Mouse (Mus musculus) gastrocnemius, adult 8-10 months (tissue): ENCODE data around the gene Fabp1. TPM values are rescaled to one million over a fixed set of nuclear protein-coding genes. Genes with fewer than 3 reads are reported as not detected.

Source experiments
- DNase-seq, 2 experiments: peaks; one replicate each; pipeline ENCODE4 v3.0.0; 2022; ENCODE audit warnings: low spot score in 2 of 2
- total RNA-seq, 4 experiments: library from RNA; stranded (reverse); gene quantifications; 2 replicates each; pipeline ENCODE4 v1.2.4; 2022

The Fabp1 gene
- 1 to 10 TPM in 1 of 4 experiments, not detected in 3; 1.4 TPM for total RNA-seq

DNA sequence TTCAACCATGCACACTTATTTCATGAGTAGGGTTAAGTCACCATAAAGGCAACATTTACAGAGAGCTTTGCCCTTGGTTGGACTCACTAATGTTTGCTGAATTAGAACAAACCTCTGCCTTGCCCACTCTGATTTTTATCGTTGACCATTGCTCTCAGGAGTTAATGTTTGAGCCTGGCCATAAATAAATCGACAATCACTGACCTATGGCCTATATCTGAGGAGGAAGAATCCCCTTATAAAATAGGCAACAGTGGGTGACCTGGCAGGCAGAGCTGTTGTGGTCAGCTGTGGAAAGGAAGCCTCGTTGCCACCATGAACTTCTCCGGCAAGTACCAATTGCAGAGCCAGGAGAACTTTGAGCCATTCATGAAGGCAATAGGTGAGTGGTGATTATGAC lies at the start of gene Fabp1:
Gene Fabp1, plus strand, starts transcription at position 216 of the 400 bp plus-strand sequence.
- no peak for DNase-seq

DNA sequence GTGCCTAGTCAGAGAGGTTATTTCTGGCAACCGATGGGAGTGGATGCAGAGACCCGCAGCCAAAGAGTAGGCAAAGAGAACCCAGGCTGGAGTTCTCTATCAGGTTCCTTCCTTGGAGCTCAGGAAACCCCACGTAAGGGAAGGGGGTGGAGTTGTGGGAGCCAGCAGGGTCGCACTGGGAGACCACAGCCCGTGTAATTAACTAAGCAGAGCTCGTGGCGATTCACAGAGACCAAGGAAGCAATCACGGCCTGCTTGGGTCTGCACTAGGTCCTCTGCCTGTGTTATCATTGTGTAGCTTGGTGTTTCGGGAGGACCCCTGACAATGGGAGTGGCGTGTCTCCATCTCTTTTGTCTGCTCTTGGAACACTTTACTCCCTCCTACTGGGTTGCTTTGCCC lies 48.5 kb upstream of the Fabp1 start:
- DNase-seq, result no peak

DNA sequence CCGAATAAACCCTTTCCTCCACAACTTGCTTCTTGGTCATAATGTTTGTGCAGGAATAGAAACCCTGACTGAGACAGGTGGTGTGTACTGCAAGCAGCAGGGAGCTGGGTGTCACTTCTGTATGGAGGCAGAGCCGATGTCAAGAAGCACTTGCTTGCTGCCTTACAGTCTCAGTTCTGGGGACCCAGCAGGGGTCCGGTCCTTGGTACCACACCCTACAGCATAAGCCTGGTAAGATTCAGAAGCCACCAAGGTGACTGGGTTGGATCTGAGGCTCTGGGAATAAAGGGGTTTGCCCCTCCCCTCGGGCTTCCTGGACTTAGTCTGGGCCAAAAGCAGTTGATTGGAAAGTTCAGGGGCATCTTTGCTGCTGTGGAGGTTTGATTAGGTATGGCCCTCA lies 46.1 kb upstream of the Fabp1 start:
- no peak for DNase-seq

DNA sequence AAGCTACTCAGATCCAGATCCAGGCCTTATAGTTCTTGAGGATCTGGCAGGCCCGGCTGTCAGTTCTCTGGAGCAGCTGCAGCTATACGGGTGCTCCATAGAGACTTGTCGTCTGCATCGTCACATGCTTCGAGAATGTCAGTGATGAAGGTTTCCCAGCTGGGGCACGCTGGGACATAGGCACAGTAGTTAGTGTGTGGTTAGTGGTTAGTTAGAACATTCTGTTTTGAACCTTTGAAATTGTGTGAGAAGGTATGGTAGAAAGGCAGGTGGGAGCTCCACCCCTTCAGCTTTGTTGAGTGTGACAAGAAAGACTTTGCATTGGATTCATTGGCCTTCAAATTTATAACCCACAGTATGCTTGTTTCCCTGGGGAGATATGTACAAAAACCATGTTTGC lies 44.8 kb upstream of the Fabp1 start:
- DNase-seq, result no peak

DNA sequence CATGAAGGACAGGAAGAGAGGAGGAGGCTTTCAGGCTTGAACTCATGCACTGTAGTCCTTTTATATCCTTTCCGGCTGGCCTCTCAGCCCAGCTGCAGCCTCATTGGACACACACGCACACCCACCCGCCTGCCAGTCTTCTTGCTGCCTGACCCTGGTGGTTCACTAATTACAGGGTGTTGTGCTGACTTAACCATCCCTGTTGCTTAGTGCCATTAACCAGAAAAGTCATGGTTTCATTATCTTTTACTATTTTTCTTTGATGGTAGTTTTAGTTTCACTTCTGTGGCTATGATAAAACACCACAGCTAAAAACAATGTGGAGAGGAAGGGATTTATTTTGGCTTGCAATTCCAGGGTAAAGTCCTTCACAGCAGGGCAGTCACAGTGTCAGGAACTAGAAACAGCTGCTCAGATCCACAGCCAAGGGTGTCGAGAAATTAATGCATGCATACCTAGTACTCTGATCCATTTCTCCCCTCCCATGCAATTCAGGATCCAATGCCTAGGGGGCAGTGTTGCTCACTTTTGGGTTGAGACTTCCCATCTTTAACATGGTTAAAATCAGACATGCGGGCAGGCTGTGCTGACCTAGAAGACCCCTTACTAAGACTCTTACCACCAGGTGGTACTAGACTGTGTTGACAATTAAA lies 42.8 kb upstream of the Fabp1 start:
- no peak for DNase-seq

DNA sequence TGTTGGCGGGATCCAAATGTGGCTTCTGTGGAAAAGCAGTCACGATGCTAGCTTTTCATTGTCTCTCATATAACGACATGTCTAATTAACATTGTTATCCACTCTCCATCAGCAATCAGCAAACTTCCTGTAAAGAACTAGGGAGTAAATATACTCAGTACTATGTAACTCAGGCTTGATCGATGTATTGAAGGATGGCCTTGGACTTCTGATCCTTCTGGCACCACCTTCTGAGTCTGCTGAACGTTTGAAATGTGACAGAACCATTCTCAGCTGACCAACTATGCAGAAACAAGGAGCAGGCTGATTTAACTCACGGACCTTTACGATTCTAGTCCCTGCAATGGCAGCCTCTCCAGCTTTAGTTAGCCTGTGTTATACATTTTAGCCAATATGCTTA lies 38.3 kb upstream of the Fabp1 start:
- no peak for DNase-seq

DNA sequence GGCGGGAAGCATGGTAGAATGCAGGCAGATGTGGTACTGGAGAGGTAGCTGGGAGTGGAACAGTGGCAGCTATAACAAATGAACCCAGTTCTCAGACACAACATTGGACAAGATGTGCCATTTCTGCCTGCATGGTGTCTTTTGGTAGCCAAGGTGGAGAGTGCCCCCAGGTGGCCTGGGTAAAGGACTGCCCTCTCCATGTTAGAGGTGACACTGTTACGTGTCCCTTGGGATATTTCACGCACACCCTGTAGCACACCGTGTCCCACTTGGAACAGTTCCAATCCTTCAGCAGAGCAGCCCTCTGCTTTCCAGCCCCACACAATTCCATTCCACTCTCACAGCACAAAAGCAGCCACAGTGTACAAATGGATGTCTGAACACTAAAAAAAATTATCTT lies 37.4 kb upstream of the Fabp1 start:
- DNase-seq, result no peak

DNA sequence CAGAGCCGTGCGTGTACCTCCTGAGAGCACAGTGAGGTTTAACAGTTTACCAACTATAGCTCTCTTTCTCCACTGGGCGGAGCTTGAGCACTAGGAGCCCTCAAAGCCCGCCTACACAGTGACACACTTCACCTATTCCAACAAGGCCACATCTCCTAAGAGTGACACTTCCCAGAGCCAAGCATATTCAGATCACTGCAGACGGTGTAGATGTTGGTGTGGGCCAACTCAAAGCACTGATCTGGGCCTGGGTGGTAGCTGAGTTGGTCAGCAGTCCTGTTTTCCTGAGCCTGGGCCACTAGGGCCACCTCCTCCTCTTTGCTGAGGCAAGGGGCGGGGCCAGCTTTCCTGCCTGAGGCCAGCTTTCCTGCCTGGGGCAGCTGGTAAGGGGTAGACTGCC lies 35.2 kb upstream of the Fabp1 start:
- no peak for DNase-seq

DNA sequence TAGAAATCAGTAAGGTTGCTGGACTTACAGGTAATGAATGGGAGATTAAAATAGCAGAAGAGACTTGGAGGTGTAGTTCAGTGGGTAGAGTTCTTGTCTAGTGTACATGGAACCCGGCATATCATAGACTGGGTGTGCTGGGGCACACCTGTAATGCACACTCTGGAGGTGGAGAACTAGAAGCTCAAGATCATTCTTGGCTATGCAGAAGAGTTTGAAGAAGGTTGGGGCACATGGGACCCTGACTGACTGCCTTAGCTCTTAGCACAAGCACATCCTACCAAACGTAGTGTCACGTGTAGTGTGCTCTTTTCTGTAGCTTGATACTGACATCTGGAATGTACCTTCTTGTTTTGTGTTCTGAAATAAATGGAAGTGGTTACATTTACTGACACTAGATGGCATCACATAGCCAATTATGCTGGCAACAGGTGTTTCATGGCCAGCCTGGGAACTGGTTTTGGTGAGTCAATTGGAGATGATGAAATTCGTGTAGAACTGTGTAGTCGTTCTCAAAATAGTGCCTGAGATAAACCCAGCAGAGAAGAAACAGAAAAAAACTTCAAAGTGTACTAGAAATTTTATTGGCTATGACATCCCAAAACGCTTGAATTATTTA lies 33.0 kb upstream of the Fabp1 start:
- DNase-seq, result no peak

DNA sequence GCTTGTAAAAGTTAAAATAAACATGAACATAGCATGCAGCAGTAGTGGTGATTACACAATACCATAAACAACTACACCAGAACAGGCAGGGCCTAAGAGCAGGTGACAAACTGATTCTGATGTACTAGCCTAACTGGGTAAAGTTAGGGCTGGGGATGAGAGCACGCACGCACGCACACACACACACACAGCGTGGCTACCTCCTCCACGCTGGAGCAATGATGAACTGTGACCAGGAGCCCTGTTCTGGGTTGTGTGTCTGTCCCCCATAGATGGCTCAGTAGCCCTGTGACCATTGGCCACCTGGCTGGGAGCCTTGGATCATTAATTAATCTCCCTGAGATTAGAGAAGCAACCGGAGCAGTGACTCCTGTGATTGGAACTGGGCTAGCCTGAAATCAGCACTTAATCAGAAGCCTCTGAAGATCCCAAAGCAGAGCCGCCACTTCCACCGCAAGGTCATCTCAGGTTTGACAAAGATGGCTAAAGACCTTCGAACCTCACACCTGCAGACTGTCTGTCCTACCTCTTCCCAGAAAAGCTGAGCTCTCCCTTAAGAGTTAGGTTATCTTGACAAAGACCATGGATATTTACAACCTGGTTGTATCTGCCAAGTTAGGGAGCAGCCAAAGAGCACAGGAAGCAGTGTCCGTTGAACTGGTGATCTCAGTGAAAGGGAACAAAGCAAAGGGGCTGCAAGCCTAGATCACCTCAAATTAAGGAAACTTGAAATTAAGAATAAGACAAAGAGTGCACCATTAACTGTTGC lies 26.6 kb upstream of the Fabp1 start:
- no peak for DNase-seq

DNA sequence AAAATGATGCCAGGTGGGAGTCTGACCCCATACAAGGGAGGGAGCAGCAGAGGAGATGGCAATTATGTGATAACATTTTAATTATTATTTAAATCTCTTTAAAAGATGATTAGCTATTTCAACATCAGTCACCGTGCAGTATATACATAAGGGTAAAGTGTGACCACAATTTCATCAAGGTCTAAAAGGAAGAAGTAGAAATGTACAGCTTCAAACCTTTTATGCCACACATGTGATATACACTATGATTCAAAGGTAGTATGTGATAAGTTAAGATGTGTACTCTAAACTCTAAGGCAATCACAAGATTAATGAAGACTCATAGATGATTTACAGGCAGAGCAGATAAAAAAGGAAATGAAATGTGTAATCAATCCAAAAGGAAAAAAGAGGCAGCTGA lies 19.0 kb upstream of the Fabp1 start:
- no peak for DNase-seq

DNA sequence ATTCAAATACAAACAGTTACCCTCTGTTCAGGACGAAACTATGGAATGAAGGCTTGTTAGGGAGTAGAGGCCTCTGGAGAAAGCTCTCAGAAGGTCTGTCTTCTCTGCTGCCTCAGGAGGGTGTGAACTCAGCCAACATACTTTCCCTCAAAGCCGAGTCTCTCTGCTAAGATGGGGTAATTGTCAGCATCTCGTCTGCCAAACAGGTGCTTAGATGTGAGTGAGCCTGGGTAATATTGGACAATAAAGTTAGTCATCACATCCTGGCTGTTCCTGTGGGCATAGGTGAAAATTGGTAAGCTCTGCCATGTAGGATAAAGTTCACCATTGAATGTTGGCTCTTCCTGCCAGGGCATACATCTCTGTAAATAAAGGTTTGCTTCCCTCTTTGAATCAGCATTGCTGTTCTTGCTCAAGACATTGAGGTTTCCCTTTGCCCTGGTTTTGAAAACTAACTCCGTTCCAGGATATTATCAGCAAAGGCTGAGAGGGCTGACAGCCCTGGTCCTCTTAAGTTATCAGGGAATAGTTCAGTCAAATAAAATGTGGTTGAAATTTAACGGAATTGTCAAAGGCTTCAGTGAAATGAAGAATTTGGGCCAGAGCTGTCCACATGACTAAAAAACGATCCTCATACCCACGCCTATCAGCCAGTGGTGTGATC lies 14.6 kb upstream of the Fabp1 start:
- DNase-seq, result no peak

DNA sequence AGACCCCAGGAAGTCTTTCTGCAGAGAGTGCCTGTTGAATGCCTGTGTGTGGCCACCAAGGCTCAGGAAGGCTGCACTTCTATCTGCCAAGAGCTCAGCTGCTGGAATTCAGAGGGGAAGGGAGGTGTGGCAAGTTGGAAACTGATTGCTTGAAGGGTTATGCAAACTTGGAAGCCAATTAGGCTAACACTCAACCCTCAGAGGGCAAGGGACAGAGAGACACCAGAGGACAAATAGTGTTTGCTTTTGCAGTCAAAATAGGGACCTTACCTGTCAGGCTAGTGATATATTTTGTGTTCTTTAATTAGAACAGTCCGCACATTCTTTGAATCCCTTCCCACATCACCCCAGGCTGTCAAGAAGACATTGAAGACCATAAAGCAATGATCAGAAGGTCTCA lies 10.0 kb upstream of the Fabp1 start:
- DNase-seq, result no peak

DNA sequence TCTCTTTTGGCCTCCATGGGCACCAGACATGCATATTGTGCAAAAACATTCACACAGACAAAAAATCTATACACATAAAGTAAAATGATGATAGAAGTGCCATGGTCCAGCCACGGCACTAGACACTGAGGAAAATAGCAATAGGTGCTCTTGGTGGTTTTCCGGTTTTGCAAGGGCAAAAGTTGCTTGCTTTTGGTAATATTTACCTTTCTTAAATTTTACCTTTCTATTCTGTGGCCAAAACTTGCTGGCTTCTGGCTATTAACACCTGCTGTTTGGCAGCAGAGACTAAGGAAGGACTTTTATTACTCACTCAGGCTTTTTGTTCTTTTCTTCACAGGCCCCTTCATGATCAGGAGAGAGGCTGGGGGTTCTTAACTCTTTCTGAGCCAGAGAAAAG lies 9.1 kb upstream of the Fabp1 start:
- no peak for DNase-seq

DNA sequence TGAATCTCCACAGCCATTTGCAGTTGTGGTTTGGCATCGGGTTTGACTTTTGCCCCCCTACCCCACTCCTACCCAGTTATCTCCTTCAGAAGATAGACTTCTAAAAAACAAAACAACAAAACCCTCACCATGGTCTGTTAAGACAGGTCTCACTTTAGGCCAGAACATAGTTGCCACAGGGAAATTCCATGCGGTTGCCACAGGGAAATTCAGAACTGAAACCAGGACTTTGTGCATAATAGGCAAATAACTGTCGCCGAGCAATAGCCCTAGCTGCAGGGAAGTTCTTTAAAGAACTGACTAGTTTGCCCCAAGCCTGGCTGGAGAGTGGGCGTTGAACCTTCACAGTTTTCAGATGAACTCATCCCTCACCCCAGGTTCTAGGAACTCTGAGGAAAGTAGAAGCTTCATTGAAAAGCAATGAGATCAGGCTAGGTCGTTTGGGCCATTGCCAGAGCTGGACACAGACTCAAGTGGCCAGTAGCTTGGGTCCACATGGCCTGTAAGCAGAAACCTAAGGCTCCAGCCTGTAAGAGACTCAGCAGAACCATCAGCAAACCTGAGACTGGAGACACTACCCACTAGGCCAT lies 6.4 kb upstream of the Fabp1 start:
- no peak for DNase-seq

DNA sequence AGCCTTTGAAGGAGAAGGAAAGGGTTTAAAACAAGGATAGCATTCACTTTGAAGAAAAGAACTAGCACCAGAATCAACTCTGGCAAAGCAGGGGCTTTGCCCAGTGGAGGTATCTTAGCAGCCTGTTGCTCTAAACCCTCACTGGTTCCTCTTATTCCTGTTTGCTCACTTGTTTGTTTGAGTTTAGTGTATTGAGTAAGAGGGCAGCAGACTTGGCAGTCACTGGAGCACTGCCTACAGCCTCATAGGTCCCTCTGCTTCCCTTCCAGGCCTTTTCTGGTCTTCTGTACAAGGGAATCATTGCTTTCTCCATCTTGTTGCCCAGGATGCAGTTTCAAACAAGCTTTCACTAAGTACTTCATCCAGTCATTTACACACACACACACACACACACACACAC lies 3.5 kb upstream of the Fabp1 start:
- DNase-seq, result no peak

DNA sequence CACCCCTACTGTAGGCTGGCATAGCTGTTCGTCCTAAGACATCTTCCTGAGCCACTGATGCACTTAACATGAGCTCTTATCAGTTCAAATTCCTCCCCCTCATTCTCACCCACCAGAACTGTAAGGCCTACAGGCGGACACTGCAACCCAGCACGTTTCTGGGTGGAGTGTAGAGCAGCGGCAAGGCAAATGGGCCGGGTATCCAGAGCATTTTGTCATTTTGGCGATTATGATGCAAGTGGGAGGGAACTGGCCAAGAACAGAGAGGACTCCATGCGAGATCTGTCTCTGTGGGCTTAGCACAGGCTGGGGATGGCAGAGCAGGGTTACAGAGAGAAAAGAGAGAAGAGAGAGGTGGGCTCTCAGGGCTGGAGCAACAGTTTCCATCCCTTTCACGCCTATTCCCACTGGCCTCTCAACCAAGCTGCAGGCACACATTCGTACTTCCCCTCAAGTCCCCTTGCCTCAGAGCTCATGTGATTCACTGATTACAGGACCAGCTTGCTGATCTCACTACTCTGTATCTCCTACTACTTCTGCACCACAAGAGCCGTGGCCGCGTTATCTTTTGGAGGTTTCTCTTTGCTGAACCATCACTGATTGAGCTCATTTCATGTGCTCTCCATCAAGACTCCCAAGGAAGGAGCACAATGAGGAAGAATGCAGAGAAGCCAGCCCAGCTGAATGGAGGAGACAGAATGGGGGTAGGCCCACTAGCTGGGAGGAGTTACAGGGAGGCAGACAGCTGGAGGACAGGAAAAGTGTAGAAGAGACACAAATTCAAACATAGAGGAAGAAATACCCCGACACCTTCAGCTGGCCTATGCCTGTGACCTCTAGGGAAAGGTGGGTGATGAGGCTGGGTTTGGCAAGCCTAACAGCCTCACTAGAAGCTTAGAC lies 1.7 kb upstream of the Fabp1 start:
- DNase-seq, result no peak

DNA sequence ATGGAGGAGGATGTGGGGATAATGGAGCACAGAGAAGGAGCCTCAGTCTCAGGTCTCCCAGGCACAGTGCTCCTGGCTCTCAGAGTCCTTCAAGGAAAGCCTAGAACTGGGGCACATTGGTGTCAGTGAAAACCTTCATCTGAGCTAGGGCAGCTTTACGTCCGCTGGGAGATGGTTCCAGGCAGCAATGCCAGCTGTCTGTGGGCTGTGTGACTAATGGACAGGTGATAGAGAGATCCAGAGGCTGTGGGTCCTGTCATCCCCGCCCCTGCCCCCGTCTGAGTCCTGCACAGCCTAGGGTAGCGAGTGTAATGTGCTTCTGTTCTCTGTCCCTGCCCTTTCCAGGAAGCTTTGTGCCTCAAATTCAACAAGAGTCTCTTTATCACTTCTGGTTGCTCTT lies 2.3 kb downstream of the Fabp1 start:
- DNase-seq, result no peak

DNA sequence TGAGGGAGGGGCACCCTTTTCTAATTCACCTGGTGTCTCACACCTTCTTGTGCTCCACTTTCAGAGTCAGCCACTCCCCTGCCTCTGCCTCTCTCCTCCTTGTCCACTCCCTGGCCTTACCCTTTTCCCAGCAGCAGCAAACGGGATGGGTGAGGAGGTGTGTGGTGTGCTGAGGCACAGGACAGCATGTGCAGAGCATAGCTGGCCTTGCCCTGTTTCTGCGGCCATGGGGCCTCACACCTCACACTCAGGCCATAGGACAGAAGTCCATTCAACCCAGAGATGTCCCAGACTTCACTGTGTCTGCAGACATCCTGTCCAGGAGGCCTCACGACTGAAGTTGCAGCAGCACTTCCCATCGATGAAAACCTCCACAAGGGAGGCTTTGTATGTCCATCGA lies 4.0 kb downstream of the Fabp1 start:
- DNase-seq, result no peak

DNA sequence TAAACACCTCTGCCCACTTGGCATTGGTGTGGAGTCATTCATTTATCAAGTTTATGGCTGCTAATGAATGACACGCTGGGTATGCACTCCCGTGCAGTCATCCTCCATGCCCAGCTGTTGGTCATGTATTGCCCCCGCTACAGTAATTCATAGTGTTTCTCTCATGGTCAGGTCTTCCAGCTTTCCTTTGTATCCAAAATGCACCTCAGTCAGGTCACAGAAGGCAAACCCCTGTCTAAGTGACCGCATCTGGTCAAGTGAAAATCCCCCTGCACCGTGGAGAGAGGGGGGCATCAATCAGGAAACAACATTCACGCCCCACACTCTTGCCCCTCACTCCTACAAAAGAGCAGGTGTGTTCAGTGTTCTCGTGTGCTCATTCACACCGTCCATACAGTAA lies 4.5 kb downstream of the Fabp1 start:
- no peak for DNase-seq

DNA sequence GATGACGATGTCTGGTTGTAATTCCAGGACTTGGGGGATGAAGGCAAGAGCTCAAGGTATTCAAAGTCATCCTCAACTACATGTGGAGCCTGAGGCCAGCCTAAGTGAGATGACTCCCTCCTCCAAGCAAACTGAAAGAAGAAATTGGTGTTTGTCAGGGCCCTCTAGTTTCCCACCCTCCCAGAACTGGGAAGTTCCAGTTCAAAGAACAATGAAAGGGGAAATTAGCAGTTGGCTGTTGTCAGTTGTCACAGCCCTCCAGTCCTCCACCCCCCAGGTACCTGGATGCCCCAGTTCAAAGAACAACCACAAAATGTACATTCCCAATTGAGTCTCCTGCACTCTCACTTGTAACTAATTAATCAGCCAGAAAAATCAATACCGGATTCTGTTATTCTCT lies 9.1 kb downstream of the Fabp1 start:
- no peak for DNase-seq
